Comparison of ENCODE assay signal across 13 mouse cellular contexts in genomic region chr3:54795806-54796205, GRCm38 (mm10). TPM values are rescaled to one million over a fixed set of nuclear protein-coding genes. Genes with fewer than 3 reads are reported as not detected.
DNase-seq lines count a peak whose midpoint lies in the region; ATAC-seq and TF ChIP-seq lines count a peak whose summit lies in the region.
"Had no signal": no experiment of that assay in that cellular context is flagged by ENCODE, and none has a peak within 500 bp of the region (broad histone marks: within the 10 kb centered on the region; RNA-seq: fewer than 3 reads in every experiment).

No protein-coding gene starts in this region.

- WGBS in heart, adult 2 months: 94% methylated on average over 1 of the region's 1 CpGs
- WGBS in heart, embryonic 12.5 days: 98% methylated on average over 1 of the region's 1 CpGs
- 84% methylated on average over 1 of the region's 1 CpGs for WGBS in liver, postnatal 0 days (ENCODE audit: insufficient replicate concordance)
- 93% methylated on average over 1 of the region's 1 CpGs for WGBS in liver, embryonic 12.5 days (ENCODE audit: insufficient replicate concordance)

- peaks cover 15% of the 10 kb centered on the region for H3K9me3 ChIP-seq in heart, embryonic 12.5 days (replicated peaks)
- H3K9me3 ChIP-seq in liver, postnatal 0 days (ENCODE audit: low read length): peaks cover 12% of the 10 kb centered on the region
- H3K9me3 ChIP-seq in liver, embryonic 12.5 days (replicated peaks): peaks cover 17% of the 10 kb centered on the region
- H3K9me3 ChIP-seq: heart, embryonic 15.5 days; intestine, embryonic 15.5 days; lung, embryonic 15.5 days had no signal

- no peak overlapping the region for H3K4me2 ChIP-seq in heart, embryonic 12.5 days
- H3K4me2 ChIP-seq in liver, postnatal 0 days (ENCODE audit: low read depth, low read length): no peak overlapping the region
- no peak overlapping the region for H3K4me2 ChIP-seq in liver, embryonic 12.5 days
- H3K4me2 ChIP-seq: heart, embryonic 15.5 days; intestine, embryonic 15.5 days; lung, embryonic 15.5 days had no signal

- peak; percentile 30 for DNase-seq in adrenal gland, postnatal 10 days
- DNase-seq in adrenal gland, adult 2 months: no peak
- DNase-seq in heart, adult 2 months: no peak
- DNase-seq in liver, postnatal 0 days: no peak
- peak; percentile 61 for DNase-seq in lung, postnatal 36 days
- DNase-seq in urinary bladder, postnatal 4 days (ENCODE audit: low spot score in 2 of 2): no peak
- DNase-seq: thymus, postnatal 14 days had no signal

- ATAC-seq in heart, embryonic 12.5 days (ENCODE audit: insufficient number of reproducible peaks, low FRiP score): no peak
- no peak for ATAC-seq in liver, postnatal 0 days
- ATAC-seq in liver, embryonic 12.5 days: no peak
- ATAC-seq: intestine, embryonic 15.5 days had no signal

- H3K27me3 ChIP-seq in heart, adult 2 months (ENCODE audit: control insufficient read depth, insufficient read depth, low read length): no peaks in the 10 kb centered on the region; the same call in 1 of the 2 replicates
- no peaks in the 10 kb centered on the region for H3K27me3 ChIP-seq in heart, embryonic 12.5 days (replicated peaks)
- H3K27me3 ChIP-seq in liver, postnatal 0 days (ENCODE audit: insufficient read depth, low read length): no peaks in the 10 kb centered on the region
- H3K27me3 ChIP-seq in liver, embryonic 12.5 days (replicated peaks): 0 out of 2 replicates have a peak, but pooled peaks cover 8% of the 10 kb centered on the region
- H3K27me3 ChIP-seq: heart, embryonic 15.5 days; intestine, embryonic 15.5 days; lung, embryonic 15.5 days had no signal

- intact Hi-C loops in heart, adult 2 months (cut with DNase I): no loop called here

- no peaks in the 10 kb centered on the region for H3K4me1 ChIP-seq in heart, adult 2 months (ENCODE audit: control insufficient read depth, insufficient read depth, low read length)
- peaks cover 12% of the 10 kb centered on the region for H3K4me1 ChIP-seq in heart, embryonic 12.5 days (replicated peaks)
- H3K4me1 ChIP-seq in liver, postnatal 0 days (ENCODE audit: insufficient read depth): no peaks in the 10 kb centered on the region
- no peaks in the 10 kb centered on the region for H3K4me1 ChIP-seq in liver, embryonic 12.5 days
- H3K4me1 ChIP-seq: intestine, embryonic 15.5 days; lung, embryonic 15.5 days had no signal

- TF ChIP-seq CTCF in heart, adult 2 months (IDR thresholded peaks at IDR 0.05): peak; percentile 81
- TF ChIP-seq CTCF in liver, postnatal 0 days (IDR thresholded peaks at IDR 0.05; ENCODE audit: low read depth): peak; percentile 50

- no peak overlapping the region for H3K27ac ChIP-seq in heart, adult 2 months
- H3K27ac ChIP-seq in heart, embryonic 12.5 days (ENCODE audit: poor library complexity, severe bottlenecking): no peak overlapping the region
- H3K27ac ChIP-seq in liver, postnatal 0 days (ENCODE audit: low read depth): no peak overlapping the region
- no peak overlapping the region for H3K27ac ChIP-seq in liver, embryonic 12.5 days
- H3K27ac ChIP-seq: heart, embryonic 15.5 days; intestine, embryonic 15.5 days; lung, embryonic 15.5 days had no signal

- no peak for TF ChIP-seq EP300 in heart, adult 2 months (IDR thresholded peaks at IDR 0.05; ENCODE audit: insufficient read depth, low read depth, low read length)
- TF ChIP-seq EP300 in liver, postnatal 0 days (IDR thresholded peaks at IDR 0.05; ENCODE audit: low read depth): no peak

- H3K4me3 ChIP-seq in heart, adult 2 months: no peak overlapping the region
- H3K4me3 ChIP-seq in heart, embryonic 12.5 days: no peak overlapping the region
- no peak overlapping the region for H3K4me3 ChIP-seq in liver, postnatal 0 days (ENCODE audit: low read depth, low read length)
- H3K4me3 ChIP-seq in liver, embryonic 12.5 days: no peak overlapping the region
- H3K4me3 ChIP-seq: heart, embryonic 15.5 days; intestine, embryonic 15.5 days; lung, embryonic 15.5 days had no signal

- no peaks in the 10 kb centered on the region for H3K79me2 ChIP-seq in heart, adult 2 months (replicated peaks; ENCODE audit: control insufficient read depth, insufficient read depth, low read length)

- no peaks in the 10 kb centered on the region for H3K36me3 ChIP-seq in heart, adult 2 months (ENCODE audit: control insufficient read depth, insufficient read depth, low read length)
- peaks cover 25% of the 10 kb centered on the region for H3K36me3 ChIP-seq in heart, embryonic 12.5 days
- H3K36me3 ChIP-seq in liver, postnatal 0 days (replicated peaks; ENCODE audit: insufficient read depth, low read length): peaks cover 4% of the 10 kb centered on the region
- 0 out of 2 replicates have a peak, but pooled peaks cover 7% of the 10 kb centered on the region for H3K36me3 ChIP-seq in liver, embryonic 12.5 days
- H3K36me3 ChIP-seq: heart, embryonic 15.5 days had no signal

- TF ChIP-seq POLR2A in heart, adult 2 months (IDR thresholded peaks at IDR 0.05; ENCODE audit: insufficient read depth, low read depth, low read length): no peak

- no peak overlapping the region for H3K9ac ChIP-seq in heart, adult 2 months (ENCODE audit: low read depth, low read length)
- H3K9ac ChIP-seq in heart, embryonic 12.5 days: no peak overlapping the region
- H3K9ac ChIP-seq in liver, postnatal 0 days (replicated peaks): no peak overlapping the region
- H3K9ac ChIP-seq in liver, embryonic 12.5 days: no peak overlapping the region
- H3K9ac ChIP-seq: heart, embryonic 15.5 days; intestine, embryonic 15.5 days; lung, embryonic 15.5 days had no signal

RNA-seq across cellular contexts. Expression of gene Rfxap, which starts 11.8 kb away (rescaled TPM):
- total RNA-seq in adrenal gland, postnatal 10 days (2021): 10 to 100 TPM; 25.7 to 28.6 TPM
- 10 to 100 TPM; 29.8 to 30.0 TPM for total RNA-seq in adrenal gland, adult 2 months (2021)
- polyA plus RNA-seq in adrenal gland, adult 2 months (2012; rRNA removed): 16.4 and 16.7 TPM in 2 replicates
- 10 to 100 TPM; 20.5 to 22.3 TPM for total RNA-seq in heart, adult 2 months (2021)
- polyA plus RNA-seq in heart, adult 2 months (2012; rRNA removed): 8.9 and 11.0 TPM in 2 replicates
- 41.8 and 49.4 TPM in 2 replicates for polyA plus RNA-seq in heart, embryonic 12.5 days (2016; fragmentation: Nextera tagmentation; extraction: Ambion mirVana)
- polyA plus RNA-seq in liver, postnatal 0 days (2015; fragmentation: Nextera tagmentation; extraction: Ambion mirVana): 12.8 and 16.6 TPM in 2 replicates
- 38.7 and 39.3 TPM in 2 replicates for polyA plus RNA-seq in liver, embryonic 12.5 days (2016; fragmentation: Nextera tagmentation; extraction: Ambion mirVana)

RNA-seq across cellular contexts. Expression of gene Smad9, which starts 40.4 kb away (rescaled TPM):
- 10 to 100 TPM in 1 of 2 experiments, 1 to 10 TPM in 1; 7.1 to 10.2 TPM for total RNA-seq in adrenal gland, postnatal 10 days (2021)
- 10 to 100 TPM; 14.4 to 15.7 TPM for total RNA-seq in adrenal gland, adult 2 months (2021)
- polyA plus RNA-seq in adrenal gland, adult 2 months (2012; rRNA removed): 13.2 and 23.2 TPM in 2 replicates
- total RNA-seq in heart, adult 2 months (2021): 1 to 10 TPM; 1.6 to 3.5 TPM
- 1.0 and 1.5 TPM in 2 replicates for polyA plus RNA-seq in heart, adult 2 months (2012; rRNA removed)
- polyA plus RNA-seq in heart, embryonic 12.5 days (2016; fragmentation: Nextera tagmentation; extraction: Ambion mirVana): 1.6 and 1.9 TPM in 2 replicates
- polyA plus RNA-seq in liver, postnatal 0 days (2015; fragmentation: Nextera tagmentation; extraction: Ambion mirVana): 0.86 and 1.4 TPM in 2 replicates
- polyA plus RNA-seq in liver, embryonic 12.5 days (2016; fragmentation: Nextera tagmentation; extraction: Ambion mirVana): 0.18 and 0.19 TPM in 2 replicates
- total RNA-seq: monocyte, adult 5-6 weeks had no signal

Comparison
In these comparisons a context has a peak if more than half of its experiments do, and no peak if none do; other contexts are left out.
1. DNase-seq: peak in adrenal gland, postnatal 10 days (single experiment) and lung, postnatal 36 days (single experiment); none in adrenal gland, adult 2 months (single experiment), heart, adult 2 months (0 of 2), liver, postnatal 0 days (single experiment) and urinary bladder, postnatal 4 days (0 of 2).